Mouse (Mus musculus): ENCODE data around the gene Lin7a. TPM values are rescaled to one million over a fixed set of nuclear protein-coding genes. Genes with fewer than 3 reads are reported as not detected.

Lin7a gene
- polyA plus RNA-seq, 1 experiment from 2014 or later = 3.4 TPM

GRCm38 (mm10) chr10:107358443-107359040 lies 87.1 kb downstream of the Lin7a start:
- Histone ChIP-seq H3K4me1 (ENCODE audit: control insufficient read depth, insufficient read depth, low read length) (no peaks in the 10 kb centered on the region), H3K27ac (ENCODE audit: low read length) (no peak overlapping the region), H3K27me3 (ENCODE audit: control insufficient read depth, insufficient read depth, low read length) (no peaks in the 10 kb centered on the region), H3K36me3 (ENCODE audit: control insufficient read depth, insufficient read depth, low read length) (no peaks in the 10 kb centered on the region), H3K4me3 (replicated peaks; ENCODE audit: low read length) (no peak overlapping the region), H3K4me2 (ENCODE audit: low read depth, low read length) (no peak overlapping the region), H3K9me3 (replicated peaks; ENCODE audit: control insufficient read depth, low read length) (no peaks in the 10 kb centered on the region), H3K9ac (ENCODE audit: low read length) (no peak overlapping the region)
- WGBS = 75% methylated on average over 6 of the region's 6 CpGs
- ATAC-seq (ENCODE audit: insufficient read depth, low FRiP score) = no peak

- Histone ChIP-seq H3K4me2 (ENCODE audit: low read depth, low read length) (no peak overlapping the region), H3K36me3 (ENCODE audit: control insufficient read depth, insufficient read depth, low read length) (no peaks in the 10 kb centered on the region), H3K4me1 (ENCODE audit: control insufficient read depth, insufficient read depth, low read length) (no peaks in the 10 kb centered on the region), H3K9me3 (replicated peaks; ENCODE audit: control insufficient read depth, low read length) (no peaks in the 10 kb centered on the region), H3K27me3 (ENCODE audit: control insufficient read depth, insufficient read depth, low read length) (no peaks in the 10 kb centered on the region), H3K27ac (ENCODE audit: low read length) (no peak overlapping the region), H3K4me3 (replicated peaks; ENCODE audit: low read length) (no peak overlapping the region), H3K9ac (ENCODE audit: low read length) (no peak overlapping the region)
- ATAC-seq (ENCODE audit: insufficient read depth, low FRiP score) = no peak
Measured at GRCm38 (mm10) chr10:107359296-107359695, 87.8 kb downstream of the Lin7a start.

- Histone ChIP-seq H3K4me3 (replicated peaks; ENCODE audit: low read length) (no peak overlapping the region), H3K9ac (ENCODE audit: low read length) (no peak overlapping the region), H3K36me3 (ENCODE audit: control insufficient read depth, insufficient read depth, low read length) (no peaks in the 10 kb centered on the region), H3K9me3 (replicated peaks; ENCODE audit: control insufficient read depth, low read length) (no peaks in the 10 kb centered on the region), H3K27me3 (ENCODE audit: control insufficient read depth, insufficient read depth, low read length) (no peaks in the 10 kb centered on the region), H3K4me2 (ENCODE audit: low read depth, low read length) (no peak overlapping the region), H3K27ac (ENCODE audit: low read length) (no peak overlapping the region), H3K4me1 (ENCODE audit: control insufficient read depth, insufficient read depth, low read length) (no peaks in the 10 kb centered on the region)
- WGBS = 60% methylated on average over 4 of the region's 4 CpGs
- ATAC-seq (ENCODE audit: insufficient read depth, low FRiP score) = no peak
Measured at GRCm38 (mm10) chr10:107361546-107361945, 90.1 kb downstream of the Lin7a start.

GRCm38 (mm10) chr10:107362026-107362425 lies 90.5 kb downstream of the Lin7a start:
- H3K36me3 ChIP-seq (ENCODE audit: control insufficient read depth, insufficient read depth, low read length) = no peaks in the 10 kb centered on the region
- H3K4me2 ChIP-seq (ENCODE audit: low read depth, low read length) = no peak overlapping the region
- ATAC-seq (ENCODE audit: insufficient read depth, low FRiP score) = no peak
- H3K4me1 ChIP-seq (ENCODE audit: control insufficient read depth, insufficient read depth, low read length) = no peaks in the 10 kb centered on the region
- no peaks in the 10 kb centered on the region for H3K9me3 ChIP-seq (replicated peaks; ENCODE audit: control insufficient read depth, low read length)
- WGBS = 89% methylated on average over 2 of the region's 2 CpGs
- no peaks in the 10 kb centered on the region for H3K27me3 ChIP-seq (ENCODE audit: control insufficient read depth, insufficient read depth, low read length)
- no peak overlapping the region for H3K9ac ChIP-seq (ENCODE audit: low read length)
- H3K4me3 ChIP-seq (replicated peaks; ENCODE audit: low read length) = no peak overlapping the region
- no peak overlapping the region for H3K27ac ChIP-seq (ENCODE audit: low read length)

- H3K9me3 ChIP-seq (replicated peaks; ENCODE audit: control insufficient read depth, low read length) = no peaks in the 10 kb centered on the region
- no peak overlapping the region for H3K4me3 ChIP-seq (replicated peaks; ENCODE audit: low read length)
- no peaks in the 10 kb centered on the region for H3K27me3 ChIP-seq (ENCODE audit: control insufficient read depth, insufficient read depth, low read length)
- peak; percentile 29 for ATAC-seq (ENCODE audit: insufficient read depth, low FRiP score)
- H3K27ac ChIP-seq (ENCODE audit: low read length) = no peak overlapping the region
- H3K36me3 ChIP-seq (ENCODE audit: control insufficient read depth, insufficient read depth, low read length) = no peaks in the 10 kb centered on the region
- H3K4me2 ChIP-seq (ENCODE audit: low read depth, low read length) = no peak overlapping the region
- no peak overlapping the region for H3K9ac ChIP-seq (ENCODE audit: low read length)
- no peaks in the 10 kb centered on the region for H3K4me1 ChIP-seq (ENCODE audit: control insufficient read depth, insufficient read depth, low read length)
- WGBS = 68% methylated on average over 16 of the region's 16 CpGs
Measured at GRCm38 (mm10) chr10:107363049-107363816, 91.7 kb downstream of the Lin7a start.

- Histone ChIP-seq H3K36me3 (ENCODE audit: control insufficient read depth, insufficient read depth, low read length) (no peaks in the 10 kb centered on the region), H3K4me1 (ENCODE audit: control insufficient read depth, insufficient read depth, low read length) (no peaks in the 10 kb centered on the region), H3K27ac (ENCODE audit: low read length) (no peak overlapping the region), H3K9ac (ENCODE audit: low read length) (no peak overlapping the region), H3K9me3 (replicated peaks; ENCODE audit: control insufficient read depth, low read length) (no peaks in the 10 kb centered on the region), H3K4me2 (ENCODE audit: low read depth, low read length) (no peak overlapping the region), H3K27me3 (ENCODE audit: control insufficient read depth, insufficient read depth, low read length) (no peaks in the 10 kb centered on the region), H3K4me3 (replicated peaks; ENCODE audit: low read length) (no peak overlapping the region)
- WGBS = 27% methylated on average over 2 of the region's 2 CpGs
- ATAC-seq (ENCODE audit: insufficient read depth, low FRiP score) = no peak
Measured at GRCm38 (mm10) chr10:107377218-107377617, 105.7 kb downstream of the Lin7a start.

- Histone ChIP-seq H3K27ac (ENCODE audit: low read length) (no peak overlapping the region), H3K9me3 (replicated peaks; ENCODE audit: control insufficient read depth, low read length) (no peaks in the 10 kb centered on the region), H3K4me3 (replicated peaks; ENCODE audit: low read length) (no peak overlapping the region), H3K27me3 (ENCODE audit: control insufficient read depth, insufficient read depth, low read length) (no peaks in the 10 kb centered on the region), H3K4me1 (ENCODE audit: control insufficient read depth, insufficient read depth, low read length) (no peaks in the 10 kb centered on the region), H3K36me3 (ENCODE audit: control insufficient read depth, insufficient read depth, low read length) (no peaks in the 10 kb centered on the region), H3K9ac (ENCODE audit: low read length) (no peak overlapping the region), H3K4me2 (ENCODE audit: low read depth, low read length) (no peak overlapping the region)
- WGBS = 75% methylated on average over 4 of the region's 4 CpGs
- no peak for ATAC-seq (ENCODE audit: insufficient read depth, low FRiP score)
Measured at GRCm38 (mm10) chr10:107381143-107381746, 109.8 kb downstream of the Lin7a start.

GRCm38 (mm10) chr10:107383825-107384224 lies 112.3 kb downstream of the Lin7a start:
- Histone ChIP-seq H3K27ac (ENCODE audit: low read length) (no peak overlapping the region), H3K9ac (ENCODE audit: low read length) (no peak overlapping the region), H3K4me3 (replicated peaks; ENCODE audit: low read length) (no peak overlapping the region), H3K4me1 (ENCODE audit: control insufficient read depth, insufficient read depth, low read length) (no peaks in the 10 kb centered on the region), H3K27me3 (ENCODE audit: control insufficient read depth, insufficient read depth, low read length) (no peaks in the 10 kb centered on the region), H3K36me3 (ENCODE audit: control insufficient read depth, insufficient read depth, low read length) (no peaks in the 10 kb centered on the region), H3K9me3 (replicated peaks; ENCODE audit: control insufficient read depth, low read length) (no peaks in the 10 kb centered on the region), H3K4me2 (ENCODE audit: low read depth, low read length) (no peak overlapping the region)
- ATAC-seq (ENCODE audit: insufficient read depth, low FRiP score) = no peak

- 46% methylated on average over 4 of the region's 4 CpGs for WGBS
- ATAC-seq (ENCODE audit: insufficient read depth, low FRiP score) = no peak
- no peak overlapping the region for H3K27ac ChIP-seq (ENCODE audit: low read length)
- H3K36me3 ChIP-seq (ENCODE audit: control insufficient read depth, insufficient read depth, low read length) = no peaks in the 10 kb centered on the region
- H3K4me1 ChIP-seq (ENCODE audit: control insufficient read depth, insufficient read depth, low read length) = no peaks in the 10 kb centered on the region
- H3K9me3 ChIP-seq (replicated peaks; ENCODE audit: control insufficient read depth, low read length) = no peaks in the 10 kb centered on the region
- H3K9ac ChIP-seq (ENCODE audit: low read length) = no peak overlapping the region
- no peak overlapping the region for H3K4me3 ChIP-seq (replicated peaks; ENCODE audit: low read length)
- no peaks in the 10 kb centered on the region for H3K27me3 ChIP-seq (ENCODE audit: control insufficient read depth, insufficient read depth, low read length)
- H3K4me2 ChIP-seq (ENCODE audit: low read depth, low read length) = no peak overlapping the region
Measured at GRCm38 (mm10) chr10:107389505-107389904, 118.0 kb downstream of the Lin7a start.
